Mouse (Mus musculus) bone marrow, adult 2 months (tissue): ENCODE results near the gene Hist1h2ad.

Source experiments
- CTCF ChIP-seq: fragments of 200-500 bp; IDR thresholded peaks from 2 replicates; pipeline ENCODE4 v1.5.1; 2011; ENCODE audit warnings: low read length, control low read depth; ENCODE audit not compliant: control insufficient read depth, insufficient read depth
- POLR2A ChIP-seq: fragments of 200-500 bp; IDR thresholded peaks from 2 replicates; pipeline ENCODE4 v1.6.1; 2011; ENCODE audit warnings: low read depth, mild to moderate bottlenecking, control low read depth, low read length, borderline replicate concordance; ENCODE audit not compliant: control insufficient read depth

DNA sequence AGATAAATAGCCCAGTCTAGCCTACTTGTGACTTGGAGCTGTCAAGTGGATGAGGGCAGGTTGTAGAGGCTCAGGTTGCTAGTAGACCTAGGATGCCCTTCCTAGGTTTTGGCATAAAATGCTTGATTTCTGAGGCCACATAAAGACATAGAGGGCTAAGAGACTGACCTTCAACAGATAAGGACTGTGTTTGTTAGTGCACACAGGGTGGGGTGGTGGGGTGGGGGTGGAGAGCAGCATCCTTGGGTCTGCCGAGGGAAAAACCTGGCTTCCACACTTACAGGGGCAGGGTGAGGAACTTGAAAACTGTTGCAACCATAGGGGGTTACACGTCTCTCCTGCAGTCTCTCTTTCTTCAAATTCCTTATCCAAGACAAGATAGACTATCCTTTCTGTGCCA lies 21.0 kb downstream of the Hist1h2ad start:
- no peak for TF ChIP-seq CTCF
- no peak for TF ChIP-seq POLR2A
